Mouse (Mus musculus) bone marrow, adult 2 months (tissue): Measurements from ENCODE around the gene Ddi2.

Source experiments
- CTCF ChIP-seq: fragments of 200-500 bp; IDR thresholded peaks from 2 replicates; pipeline ENCODE4 v1.5.1; 2011; ENCODE audit warnings: low read length, control low read depth; ENCODE audit not compliant: control insufficient read depth, insufficient read depth
- POLR2A ChIP-seq: fragments of 200-500 bp; IDR thresholded peaks from 2 replicates; pipeline ENCODE4 v1.6.1; 2011; ENCODE audit warnings: low read depth, mild to moderate bottlenecking, control low read depth, low read length, borderline replicate concordance; ENCODE audit not compliant: control insufficient read depth

DNA sequence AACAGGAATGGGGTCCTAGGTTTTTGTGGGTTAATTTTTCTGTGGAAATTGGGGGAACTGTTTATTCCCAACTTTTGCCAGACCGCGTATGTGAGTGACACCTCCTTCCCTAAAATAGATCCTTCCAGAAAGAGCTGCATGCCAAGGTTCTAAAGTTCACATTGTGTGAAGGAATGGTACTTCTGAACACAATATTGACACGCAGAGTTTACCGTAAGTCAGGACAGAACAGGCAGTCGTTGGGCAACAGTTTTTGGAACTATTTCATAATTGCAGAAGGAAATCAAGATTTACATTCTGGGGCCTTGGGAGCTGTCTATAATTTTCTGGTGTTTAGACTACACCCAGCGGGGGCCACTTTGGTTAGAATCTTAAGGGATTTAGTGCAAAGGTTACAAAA, 1.3 kb downstream of the Ddi2 start:
- TF ChIP-seq POLR2A (no peak), CTCF (no peak)
